ENCODE assay signal across 8 mouse cellular contexts in the genomic region with DNA sequence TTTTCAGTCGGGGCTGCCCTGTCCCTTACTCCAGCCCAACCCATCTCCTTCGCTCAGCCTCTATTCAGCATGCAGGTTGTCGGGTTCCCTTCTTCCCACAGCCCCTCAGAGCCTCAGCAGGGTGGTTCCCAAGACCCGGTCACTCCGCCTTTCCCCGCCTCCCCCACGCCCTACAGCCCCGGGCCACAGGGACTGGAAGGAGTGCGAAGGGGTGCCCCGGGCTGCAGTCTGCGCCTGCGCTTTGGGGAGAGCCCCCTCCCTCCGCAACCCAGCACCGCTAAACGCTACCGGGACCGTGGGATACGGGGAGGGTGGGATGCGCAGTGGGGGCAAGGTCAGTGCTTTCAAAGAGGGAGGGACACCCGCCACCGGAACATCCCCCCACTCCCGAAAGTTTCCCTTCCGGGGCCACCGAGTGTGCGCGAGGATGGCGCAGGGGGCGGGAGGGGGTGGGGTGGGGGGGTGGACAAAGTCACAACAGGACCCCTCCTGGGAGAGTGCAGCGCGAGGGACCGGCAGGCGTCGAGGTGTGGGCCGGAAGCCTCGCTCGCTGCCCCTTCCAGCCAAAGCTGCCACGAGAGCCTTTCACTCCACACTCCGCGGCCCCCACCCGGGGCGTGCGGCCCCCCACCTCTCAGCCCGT. TPM values are rescaled to one million over a fixed set of nuclear protein-coding genes. Genes with fewer than 3 reads are reported as not detected.
DNase-seq lines count a peak whose midpoint lies in the region; ATAC-seq and TF ChIP-seq lines count a peak whose summit lies in the region.

No protein-coding gene starts in this region.

- peak overlapping the region; percentile 64 for H3K4me2 ChIP-seq in forebrain, embryonic 11.5 days (ENCODE audit: low read depth, low read length, severe bottlenecking)
- H3K4me2 ChIP-seq in heart, embryonic 16.5 days (ENCODE audit: low read depth, low read length), result peak overlapping the region; percentile 80
- H3K4me2 ChIP-seq in lung, embryonic 16.5 days (ENCODE audit: low read depth, low read length), result peak overlapping the region; percentile 88

- no peak; the same call in 1 of the 2 replicates for TF ChIP-seq EP300 in ES-Bruce4 (IDR thresholded peaks at IDR 0.05; ENCODE audit: insufficient read depth, low read depth, low read length)

- H3K27ac ChIP-seq in ES-Bruce4 (ENCODE audit: insufficient read depth, low read length), result no peak overlapping the region
- peak overlapping the region; percentile 90 for H3K27ac ChIP-seq in bone marrow macrophage, adult 2 months (ENCODE audit: insufficient read depth, low read depth, low read length)
- peak overlapping the region; percentile 46 for H3K27ac ChIP-seq in forebrain, embryonic 11.5 days (ENCODE audit: low read depth, low read length)
- peak overlapping the region; percentile 94 for H3K27ac ChIP-seq in heart, embryonic 16.5 days (ENCODE audit: low read length)
- H3K27ac ChIP-seq in lung, embryonic 16.5 days (ENCODE audit: low read length), result peak overlapping the region; percentile 87

- DNase-seq in forebrain, embryonic 11.5 days (ENCODE audit: low spot score), result peak; percentile 87
- DNase-seq in kidney, postnatal 4 days, result peak; percentile 80 to 85
- peak; percentile 54 for DNase-seq in ovary, postnatal 10 days (ENCODE audit: low spot score)
- DNase-seq in thymus, postnatal 4 days, result peak; percentile 75

- no peaks in the 10 kb centered on the region for H3K27me3 ChIP-seq in ES-Bruce4 (ENCODE audit: control insufficient read depth, insufficient read depth, low read length, poor library complexity, severe bottlenecking)
- no peaks in the 10 kb centered on the region for H3K27me3 ChIP-seq in forebrain, embryonic 11.5 days (ENCODE audit: control insufficient read depth, insufficient read depth, low read length)
- no peaks in the 10 kb centered on the region for H3K27me3 ChIP-seq in heart, embryonic 16.5 days (ENCODE audit: control insufficient read depth, insufficient read depth, low read length)
- H3K27me3 ChIP-seq in lung, embryonic 16.5 days (ENCODE audit: control insufficient read depth, insufficient read depth, low read depth, low read length), result no peaks in the 10 kb centered on the region

- peak; percentile 81 for ATAC-seq in forebrain, embryonic 11.5 days (replicated peaks; ENCODE audit: low FRiP score)
- ATAC-seq in heart, embryonic 16.5 days (replicated peaks; ENCODE audit: extremely low read depth, insufficient read depth, low FRiP score), result peak; percentile 78
- peak; percentile 77 for ATAC-seq in lung, embryonic 16.5 days (ENCODE audit: low read depth)

- peak overlapping the region; percentile 83 for H3K4me3 ChIP-seq in ES-Bruce4 (ENCODE audit: low read depth, low read length)
- peak overlapping the region; percentile 90 for H3K4me3 ChIP-seq in bone marrow macrophage, adult 2 months (ENCODE audit: insufficient read depth, low read length)
- peak overlapping the region; percentile 80 for H3K4me3 ChIP-seq in forebrain, embryonic 11.5 days (ENCODE audit: low read depth, low read length)
- H3K4me3 ChIP-seq in heart, embryonic 16.5 days (ENCODE audit: low read length), result peak overlapping the region; percentile 90
- peak overlapping the region; percentile 89 for H3K4me3 ChIP-seq in lung, embryonic 16.5 days (ENCODE audit: low read length)

- peak overlapping the region; percentile 69 for H3K9ac ChIP-seq in ES-Bruce4 (ENCODE audit: low read depth, poor library complexity, severe bottlenecking)
- peak overlapping the region; percentile 73 for H3K9ac ChIP-seq in forebrain, embryonic 11.5 days (ENCODE audit: low read length)
- H3K9ac ChIP-seq in heart, embryonic 16.5 days (ENCODE audit: low read length), result peak overlapping the region; percentile 82
- H3K9ac ChIP-seq in lung, embryonic 16.5 days (ENCODE audit: low read length), result peak overlapping the region; percentile 79

- TF ChIP-seq CTCF in ES-Bruce4 (IDR thresholded peaks at IDR 0.05; ENCODE audit: low read depth, low read length), result no peak
- no peak for TF ChIP-seq CTCF in bone marrow macrophage, adult 2 months (IDR thresholded peaks at IDR 0.05; ENCODE audit: low read depth, low read length)

- H3K4me1 ChIP-seq in ES-Bruce4 (ENCODE audit: control insufficient read depth, insufficient read depth, low read length), result no peaks in the 10 kb centered on the region
- H3K4me1 ChIP-seq in bone marrow macrophage, adult 2 months (ENCODE audit: control insufficient read depth, insufficient read depth, low read length), result peaks cover 31% of the 10 kb centered on the region
- peaks cover 2% of the 10 kb centered on the region; the same call in 1 of the 2 replicates for H3K4me1 ChIP-seq in forebrain, embryonic 11.5 days (replicated peaks; ENCODE audit: control insufficient read depth, insufficient read depth, low read length)
- H3K4me1 ChIP-seq in heart, embryonic 16.5 days (ENCODE audit: control insufficient read depth, insufficient read depth, low read length), result peaks cover 33% of the 10 kb centered on the region
- H3K4me1 ChIP-seq in lung, embryonic 16.5 days (replicated peaks; ENCODE audit: control insufficient read depth, insufficient read depth, low read length), result peaks cover 36% of the 10 kb centered on the region

- TF ChIP-seq POLR2A in ES-Bruce4 (IDR thresholded peaks at IDR 0.05; ENCODE audit: insufficient read depth, low read length), result no peak
- no peak for TF ChIP-seq POLR2A in bone marrow macrophage, adult 2 months (IDR thresholded peaks at IDR 0.05; ENCODE audit: borderline replicate concordance, low read depth, low read length)

- H3K9me3 ChIP-seq in ES-Bruce4 (replicated peaks; ENCODE audit: control insufficient read depth, insufficient read depth, low read length, poor library complexity, severe bottlenecking), result no peaks in the 10 kb centered on the region
- H3K9me3 ChIP-seq in forebrain, embryonic 11.5 days (ENCODE audit: control insufficient read depth, low read length), result no peaks in the 10 kb centered on the region
- no peaks in the 10 kb centered on the region for H3K9me3 ChIP-seq in heart, embryonic 16.5 days (replicated peaks; ENCODE audit: control insufficient read depth, low read length)
- H3K9me3 ChIP-seq in lung, embryonic 16.5 days (ENCODE audit: control insufficient read depth, low read length), result no peaks in the 10 kb centered on the region

- no peaks in the 10 kb centered on the region for H3K36me3 ChIP-seq in ES-Bruce4 (ENCODE audit: control insufficient read depth, insufficient read depth, low read length, poor library complexity, severe bottlenecking)
- H3K36me3 ChIP-seq in forebrain, embryonic 11.5 days (ENCODE audit: control insufficient read depth, insufficient read depth, low read length), result no peaks in the 10 kb centered on the region
- no peaks in the 10 kb centered on the region for H3K36me3 ChIP-seq in heart, embryonic 16.5 days (ENCODE audit: control insufficient read depth, insufficient read depth)
- no peaks in the 10 kb centered on the region for H3K36me3 ChIP-seq in lung, embryonic 16.5 days (ENCODE audit: control insufficient read depth, insufficient read depth, low read length)

- WGBS in forebrain, embryonic 11.5 days, result 0% methylated on average over 36 of the region's 43 CpGs
- WGBS in heart, embryonic 16.5 days, result under 1% methylated on average over 43 of the region's 43 CpGs
- under 1% methylated on average over 40 of the region's 43 CpGs for WGBS in lung, embryonic 16.5 days

RNA-seq across cellular contexts. Expression of a gene that starts 0.5 kb away (rescaled TPM):
- 6.1 and 10.4 TPM in 2 replicates for polyA plus RNA-seq in ES-Bruce4 (2011; ENCODE audit: insufficient read depth, insufficient read length, low read depth, missing spikeins)
- polyA plus RNA-seq in bone marrow macrophage, adult 2 months (2012; ENCODE audit: insufficient read depth, insufficient read length, missing spikeins), result 4.0 and 10.3 TPM in 2 replicates
- polyA plus RNA-seq in forebrain, embryonic 11.5 days (2014; fragmentation: Nextera tagmentation; extraction: Ambion mirVana), result 12.0 and 12.2 TPM in 2 replicates
- polyA plus RNA-seq in heart, embryonic 16.5 days (2015; fragmentation: Nextera tagmentation; extraction: Ambion mirVana), result 6.6 and 7.9 TPM in 2 replicates
- 7.5 and 9.5 TPM in 2 replicates for polyA plus RNA-seq in lung, embryonic 16.5 days (2015; fragmentation: Nextera tagmentation; extraction: Ambion mirVana)

RNA-seq across cellular contexts. Expression of a gene that starts 17.4 kb away (rescaled TPM):
- 10.7 and 12.5 TPM in 2 replicates for polyA plus RNA-seq in ES-Bruce4 (2011; ENCODE audit: insufficient read depth, insufficient read length, low read depth, missing spikeins)
- 5.2 and 6.7 TPM in 2 replicates for polyA plus RNA-seq in bone marrow macrophage, adult 2 months (2012; ENCODE audit: insufficient read depth, insufficient read length, missing spikeins)
- 20.0 and 21.5 TPM in 2 replicates for polyA plus RNA-seq in forebrain, embryonic 11.5 days (2014; fragmentation: Nextera tagmentation; extraction: Ambion mirVana)
- 12.5 and 13.0 TPM in 2 replicates for polyA plus RNA-seq in heart, embryonic 16.5 days (2015; fragmentation: Nextera tagmentation; extraction: Ambion mirVana)
- 13.4 and 13.7 TPM in 2 replicates for polyA plus RNA-seq in lung, embryonic 16.5 days (2015; fragmentation: Nextera tagmentation; extraction: Ambion mirVana)
